In genomic region chr9:72931166-72931790, GRCm38 (mm10) we compare ENCODE assay signal across 19 mouse cellular contexts. TPM values are rescaled to one million over a fixed set of nuclear protein-coding genes. Genes with fewer than 3 reads are reported as not detected.
DNase-seq lines count a peak whose midpoint lies in the region; ATAC-seq and TF ChIP-seq lines count a peak whose summit lies in the region.
"Had no signal": no experiment of that assay in that cellular context is flagged by ENCODE, and none has a peak within 500 bp of the region (broad histone marks: within the 10 kb centered on the region; RNA-seq: fewer than 3 reads in every experiment).

No protein-coding gene starts in this region.

- H3K9ac ChIP-seq in heart, adult 2 months (ENCODE audit: low read depth, low read length), result no peak overlapping the region
- H3K9ac ChIP-seq: heart, embryonic 15.5 days; hindbrain, embryonic 12.5 days; limb, embryonic 15.5 days had no signal

- TF ChIP-seq CTCF in heart, adult 2 months (IDR thresholded peaks at IDR 0.05), result no peak

- no peak overlapping the region for H3K27ac ChIP-seq in heart, adult 2 months
- H3K27ac ChIP-seq: heart, embryonic 15.5 days; hindbrain, embryonic 12.5 days; limb, embryonic 15.5 days had no signal

- intact Hi-C loops in heart, adult 2 months (cut with DNase I), result no loop called here

- H3K4me3 ChIP-seq in heart, adult 2 months, result no peak overlapping the region
- H3K4me3 ChIP-seq: heart, embryonic 15.5 days; hindbrain, embryonic 12.5 days; limb, embryonic 15.5 days had no signal

- 80% methylated on average over 13 of the region's 13 CpGs for WGBS in heart, adult 2 months

- no peaks in the 10 kb centered on the region; the same call in 1 of the 2 replicates for H3K4me1 ChIP-seq in heart, adult 2 months (ENCODE audit: control insufficient read depth, insufficient read depth, low read length)

- no peak for TF ChIP-seq EP300 in heart, adult 2 months (IDR thresholded peaks at IDR 0.05; ENCODE audit: insufficient read depth, low read depth, low read length)

- 0 out of 2 replicates have a peak, but pooled peaks cover 2% of the 10 kb centered on the region for H3K79me2 ChIP-seq in heart, adult 2 months (replicated peaks; ENCODE audit: control insufficient read depth, insufficient read depth, low read length)

- no peaks in the 10 kb centered on the region for H3K36me3 ChIP-seq in heart, adult 2 months (ENCODE audit: control insufficient read depth, insufficient read depth, low read length)
- H3K36me3 ChIP-seq: heart, embryonic 15.5 days had no signal

- H3K27me3 ChIP-seq in heart, adult 2 months (ENCODE audit: control insufficient read depth, insufficient read depth, low read length), result no peaks in the 10 kb centered on the region
- H3K27me3 ChIP-seq: hindbrain, embryonic 12.5 days; limb, embryonic 15.5 days had no signal

- peak; percentile 73 for DNase-seq in heart, adult 11 months
- DNase-seq in heart, adult 2 months, result no peak
- peak; percentile 61 to 81 for DNase-seq in frontal cortex, postnatal 36 days (ENCODE audit: low spot score in 2 of 2)
- DNase-seq in left cerebral cortex, adult 18-20 months (ENCODE audit: low spot score in 2 of 2), result peak; percentile 63 to 78
- DNase-seq in right cerebral cortex, postnatal 36 days (ENCODE audit: low spot score in 2 of 2), result peak; percentile 65 to 76
- DNase-seq in kidney, adult 9 months, result no peak
- DNase-seq in thymus, postnatal 25 days, result no peak
- DNase-seq: cerebellum, adult 9-10 months; kidney, postnatal 36 days; lung, adult 2 months; midbrain, embryonic 14.5 days; thymus, postnatal 14 days had no signal

- no peak for ATAC-seq in CD4-positive, CD25-positive, alpha-beta regulatory T cell, adult 4 months
- ATAC-seq: intestine, embryonic 16.5 days had no signal

- no peak for TF ChIP-seq POLR2A in heart, adult 2 months (IDR thresholded peaks at IDR 0.05; ENCODE audit: insufficient read depth, low read depth, low read length)

RNA-seq across cellular contexts. Expression of gene Pygo1, which starts 5.8 kb away (rescaled TPM):
- total RNA-seq in heart, adult 2 months (2021), result 10 to 100 TPM; 13.6 to 16.0 TPM
- polyA plus RNA-seq in heart, adult 2 months (2012; rRNA removed), result 3.3 and 7.3 TPM in 2 replicates
- total RNA-seq in left cerebral cortex, adult 18-20 months (2021), result 10 to 100 TPM; 18.6 to 19.5 TPM
- not detected for polyA plus RNA-seq in CD4-positive, CD25-positive, alpha-beta regulatory T cell, adult 4 months (2017; shearing (Covaris generic))

RNA-seq across cellular contexts. Expression of gene Dyx1c1, which starts 27.3 kb away (rescaled TPM):
- under 1 TPM; 0.18 to 0.52 TPM for total RNA-seq in heart, adult 2 months (2021)
- 0.39 and 0.59 TPM in 2 replicates for polyA plus RNA-seq in heart, adult 2 months (2012; rRNA removed)
- 1 to 10 TPM; 1.8 to 2.2 TPM for total RNA-seq in left cerebral cortex, adult 18-20 months (2021)
- polyA plus RNA-seq in CD4-positive, CD25-positive, alpha-beta regulatory T cell, adult 4 months (2017; shearing (Covaris generic)), result 1 to 10 TPM; 3.7 to 4.0 TPM

RNA-seq across cellular contexts. Expression of gene Gm44503, which starts 27.4 kb away (rescaled TPM):
- under 1 TPM; 0.31 to 0.34 TPM for total RNA-seq in heart, adult 2 months (2021)
- not detected in 2 replicates for polyA plus RNA-seq in heart, adult 2 months (2012; rRNA removed)
- total RNA-seq in left cerebral cortex, adult 18-20 months (2021), result not detected
- under 1 TPM in 1 of 2 experiments, not detected in 1; 0.27 TPM for polyA plus RNA-seq in CD4-positive, CD25-positive, alpha-beta regulatory T cell, adult 4 months (2017; shearing (Covaris generic))
- polyA plus RNA-seq: gonadal fat pad, adult 2 months; heart, embryonic 15.5 days; hindbrain, embryonic 12.5 days; intestine, embryonic 16.5 days; limb, embryonic 15.5 days; lung, adult 2 months; midbrain, embryonic 14.5 days; neural tube, embryonic 11.5 days had no signal

RNA-seq across cellular contexts. Expression of gene Ccpg1os, which starts 53.9 kb away (rescaled TPM):
- total RNA-seq in heart, adult 2 months (2021), result 1 to 10 TPM; 6.1 to 8.3 TPM
- 7.5 and 10.1 TPM in 2 replicates for polyA plus RNA-seq in heart, adult 2 months (2012; rRNA removed)
- total RNA-seq in left cerebral cortex, adult 18-20 months (2021), result 1 to 10 TPM; 9.1 to 9.5 TPM
- polyA plus RNA-seq in CD4-positive, CD25-positive, alpha-beta regulatory T cell, adult 4 months (2017; shearing (Covaris generic)), result 1 to 10 TPM; 5.7 to 9.5 TPM

RNA-seq across cellular contexts. Expression of gene Ccpg1, which starts 54.0 kb away (rescaled TPM):
- 100 to 1,000 TPM in 1 of 2 experiments, 10 to 100 TPM in 1; 86.5 to 108 TPM for total RNA-seq in heart, adult 2 months (2021)
- polyA plus RNA-seq in heart, adult 2 months (2012; rRNA removed), result 15.5 and 28.3 TPM in 2 replicates
- total RNA-seq in left cerebral cortex, adult 18-20 months (2021), result 100 to 1,000 TPM; 115 to 120 TPM
- polyA plus RNA-seq in CD4-positive, CD25-positive, alpha-beta regulatory T cell, adult 4 months (2017; shearing (Covaris generic)), result 100 to 1,000 TPM in 1 of 2 experiments, 10 to 100 TPM in 1; 85.9 to 106 TPM

Comparison
In these comparisons a context has a peak if more than half of its experiments do, and no peak if none do; other contexts are left out.
1. DNase-seq: peak in heart, adult 11 months (single experiment), frontal cortex, postnatal 36 days (2 of 2), left cerebral cortex, adult 18-20 months (2 of 2) and right cerebral cortex, postnatal 36 days (2 of 2); none in heart, adult 2 months (0 of 2), kidney, adult 9 months (single experiment) and thymus, postnatal 25 days (single experiment).